Mouse (Mus musculus): ENCODE results near the gene Ntrk2.
A peak's percentile ranks its signal among the peaks of the same experiment; 100 is the strongest.
"Not testable (repeated sequence)": the region's sequence is repeated elsewhere in the genome, so short reads cannot be mapped to it uniquely, and the experiment has no call there.

Gene Ntrk2

GRCm38 (mm10) chr13:59040156-59040915 lies 234.0 kb downstream of the Ntrk2 start:
- no peak for DNase-seq (ENCODE audit: low spot score in 2 of 2)

DNA sequence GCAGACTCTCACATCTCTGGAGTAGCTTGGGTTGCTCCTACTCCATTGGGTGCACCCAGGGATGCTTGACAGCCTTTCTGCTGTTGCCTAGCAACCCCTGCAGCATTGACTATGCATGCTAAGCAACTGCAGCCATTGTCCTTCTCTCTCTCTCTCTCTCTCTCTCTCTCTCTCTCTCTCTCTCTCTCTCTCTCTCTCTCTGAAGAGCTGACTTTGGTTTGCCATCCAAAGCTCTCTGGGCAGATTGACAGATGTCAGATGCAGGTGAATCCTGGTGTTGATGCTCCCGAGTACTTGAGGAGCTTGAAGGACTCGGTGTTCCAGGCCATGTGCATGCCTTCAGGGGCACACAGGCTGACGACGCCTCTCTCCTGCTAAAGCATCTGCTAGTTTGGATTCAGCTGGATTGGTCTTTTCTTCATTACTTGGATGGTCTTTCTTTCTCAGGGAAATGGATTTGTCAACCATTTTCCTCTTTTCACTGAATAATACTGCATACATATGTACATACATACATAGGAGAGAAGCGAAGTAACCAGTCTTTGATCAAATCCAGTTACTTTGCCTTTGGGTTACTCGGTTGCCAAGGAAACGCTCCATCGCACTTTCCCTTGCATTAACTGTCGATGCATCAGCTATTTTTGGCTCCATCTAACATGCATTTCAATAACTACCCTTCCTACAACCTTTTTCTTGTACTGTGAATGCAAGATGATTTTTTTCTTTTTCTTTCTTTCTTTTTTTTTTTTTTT lies 234.8 kb downstream of the Ntrk2 start:
- no peak for DNase-seq (ENCODE audit: low spot score in 2 of 2)

GRCm38 (mm10) chr13:59052188-59052587 lies 245.8 kb downstream of the Ntrk2 start:
- DNase-seq (ENCODE audit: low spot score in 2 of 2): no peak

GRCm38 (mm10) chr13:59054331-59054730 lies 248.0 kb downstream of the Ntrk2 start:
- DNase-seq (ENCODE audit: low spot score in 2 of 2): not testable (repeated sequence)

- no peak for DNase-seq (ENCODE audit: low spot score in 2 of 2)
Observed at GRCm38 (mm10) chr13:59056859-59057258, 250.5 kb downstream of the Ntrk2 start.

DNA sequence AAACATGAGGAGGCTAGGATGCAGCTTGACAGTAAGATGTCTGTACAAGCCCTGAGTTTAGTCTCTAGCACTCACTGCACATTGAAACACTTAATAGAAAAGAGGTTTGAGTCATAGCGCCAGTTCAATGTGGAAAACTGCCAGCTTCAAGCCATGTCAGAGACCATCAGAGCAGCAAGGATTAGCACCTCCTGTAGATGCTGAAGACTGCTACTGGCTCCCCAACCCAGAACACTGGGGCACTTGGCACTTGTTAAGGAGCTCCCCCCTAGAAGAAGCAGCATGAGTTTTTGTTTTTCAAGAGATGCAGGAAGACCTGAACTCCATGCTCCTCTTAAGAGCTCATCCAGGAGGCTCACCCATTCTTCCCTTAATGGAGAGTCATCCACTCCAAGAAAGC lies 251.5 kb downstream of the Ntrk2 start:
- no peak for DNase-seq (ENCODE audit: low spot score in 2 of 2)

DNA sequence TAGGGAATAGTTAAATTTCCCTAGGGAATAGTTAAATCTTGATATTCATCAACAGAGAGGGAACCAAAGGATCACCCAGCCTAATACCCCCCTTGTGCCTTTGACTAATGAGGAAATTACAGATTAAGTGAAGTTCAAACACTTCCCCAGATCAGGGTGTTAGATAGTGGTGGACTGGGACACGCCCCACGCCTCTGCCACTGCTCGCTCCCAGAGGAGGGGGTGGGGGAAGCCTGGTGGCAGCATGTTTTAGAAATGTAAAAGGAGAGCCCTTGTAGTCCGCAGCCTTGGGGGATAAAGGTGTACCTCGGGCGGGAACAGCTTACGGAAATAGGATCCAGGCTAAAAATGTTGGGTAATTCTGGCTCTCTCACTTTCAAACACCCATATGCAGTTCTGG lies 252.7 kb downstream of the Ntrk2 start:
- DNase-seq (ENCODE audit: low spot score in 2 of 2): no peak

DNA sequence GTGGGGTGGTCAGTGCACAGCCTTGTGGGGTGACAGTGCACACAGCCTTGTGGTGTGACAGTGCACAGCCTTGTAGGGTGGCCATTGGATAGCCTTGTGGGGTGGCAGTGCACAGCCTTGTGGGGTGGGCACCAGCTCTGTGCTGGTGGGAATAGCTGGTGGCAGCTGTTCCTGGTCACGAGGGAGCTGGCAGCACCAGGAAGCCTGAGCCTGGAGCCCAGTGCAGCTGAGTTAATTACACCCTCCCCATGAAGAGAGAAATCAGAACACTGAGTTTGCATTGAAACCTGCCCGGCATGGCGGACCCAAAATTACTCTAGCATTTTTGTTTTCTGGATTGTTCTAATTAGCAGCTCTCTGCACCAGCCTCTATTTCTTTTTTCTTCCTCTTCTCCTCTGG lies 259.3 kb downstream of the Ntrk2 start:
- no peak for DNase-seq (ENCODE audit: low spot score in 2 of 2)

- DNase-seq (ENCODE audit: low spot score in 2 of 2): peak; percentile 11 to 61
Observed at GRCm38 (mm10) chr13:59073635-59074256, 267.4 kb downstream of the Ntrk2 start.

DNA sequence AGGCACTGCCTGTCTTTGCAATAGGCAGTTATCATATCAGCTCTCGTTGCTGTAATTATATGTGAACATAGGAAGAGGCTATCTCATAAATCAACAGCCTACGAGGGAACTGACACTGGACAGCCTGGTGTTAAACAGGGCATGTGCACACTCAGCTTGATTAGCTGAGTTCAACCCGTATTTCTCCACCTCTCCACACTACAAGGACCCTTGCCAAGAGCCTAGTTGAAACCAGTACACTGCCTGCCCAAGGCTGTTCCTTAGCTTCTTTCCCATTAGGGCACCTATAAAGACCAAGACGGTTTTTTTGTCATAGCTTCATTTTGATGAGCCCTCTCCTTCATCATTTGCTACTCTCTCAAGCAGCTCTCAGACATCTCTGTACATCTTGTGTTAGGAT lies 270.1 kb downstream of the Ntrk2 start:
- DNase-seq (ENCODE audit: low spot score in 2 of 2): no peak

DNA sequence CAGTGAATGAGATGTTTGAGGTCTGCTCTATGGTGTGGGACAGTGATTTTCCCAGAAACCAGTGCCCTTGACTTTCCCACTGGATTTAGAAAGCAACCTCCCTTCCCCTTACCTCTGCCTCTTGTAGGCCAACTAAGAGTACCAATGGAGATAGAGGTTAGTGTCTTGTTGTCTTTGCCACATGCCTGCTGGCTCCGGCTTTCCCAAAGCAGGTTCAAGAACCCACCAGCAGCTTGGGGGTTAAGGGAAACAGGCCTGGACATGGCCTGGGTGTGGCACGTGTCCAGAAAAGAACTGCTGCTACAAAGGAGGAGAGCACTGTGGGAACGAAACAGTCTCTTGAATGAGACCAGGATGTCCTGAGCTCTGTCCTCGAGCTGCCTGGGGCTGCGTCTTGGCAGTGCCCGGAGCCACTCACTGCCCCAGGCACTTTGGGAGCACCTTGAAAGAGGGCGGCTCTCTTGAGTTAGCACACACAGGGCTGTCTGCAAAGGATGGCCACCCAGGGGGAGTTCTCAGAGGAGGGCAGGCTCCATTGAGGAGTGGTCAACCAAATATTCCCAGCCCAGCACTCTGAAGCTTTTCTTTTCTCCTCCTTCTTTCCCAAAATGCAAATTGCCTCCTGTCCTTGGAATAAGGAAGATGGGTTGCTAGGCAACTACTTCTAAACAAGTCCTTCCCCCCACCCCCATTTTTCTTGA lies 273.5 kb downstream of the Ntrk2 start:
- no peak for DNase-seq (ENCODE audit: low spot score in 2 of 2)

- no peak for DNase-seq (ENCODE audit: low spot score in 2 of 2)
Observed at GRCm38 (mm10) chr13:59080468-59080867, 274.1 kb downstream of the Ntrk2 start.

- no peak for DNase-seq (ENCODE audit: low spot score in 2 of 2)
Observed at GRCm38 (mm10) chr13:59089016-59089415, 282.6 kb downstream of the Ntrk2 start.

DNA sequence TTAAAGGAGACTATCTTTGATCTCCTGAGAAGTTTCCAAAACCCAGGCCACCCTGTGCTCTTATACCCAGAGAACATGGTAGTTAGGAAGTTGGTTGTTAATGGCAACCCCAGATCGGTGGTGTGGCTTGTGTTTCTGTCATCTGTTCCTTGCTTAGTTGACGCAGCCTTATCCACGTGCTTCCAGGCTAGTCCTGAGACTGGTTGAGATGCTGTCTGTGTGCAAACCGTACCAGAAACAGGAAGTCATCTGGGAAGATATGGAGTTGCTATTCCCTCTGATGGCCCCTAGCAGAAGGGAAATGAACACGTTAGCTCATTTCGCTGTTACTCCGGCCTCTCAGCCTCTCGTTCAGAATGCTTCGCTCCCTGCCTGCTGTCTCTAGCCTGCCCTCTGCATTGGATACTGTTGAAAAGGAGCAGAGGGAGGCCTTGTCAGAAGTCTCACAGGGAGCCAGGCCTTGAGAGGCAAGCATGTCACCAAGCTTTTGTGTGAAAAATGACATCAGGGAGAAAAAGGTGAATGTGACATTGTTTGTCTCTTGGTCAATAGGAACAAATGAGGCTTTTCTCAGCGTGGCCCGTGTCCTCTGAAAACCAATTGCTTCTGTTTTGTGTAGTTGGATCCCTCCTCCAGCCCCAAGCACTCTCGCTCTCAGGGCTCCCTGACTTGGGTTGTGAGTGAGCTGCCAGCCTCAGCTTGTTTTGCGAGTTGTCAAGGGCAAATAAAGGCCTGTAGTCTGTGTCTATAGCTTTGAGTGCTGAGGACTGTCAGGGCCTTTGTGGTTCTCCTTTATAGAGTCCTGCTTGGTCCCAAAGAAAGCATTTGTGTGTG lies 285.0 kb downstream of the Ntrk2 start:
- no peak for DNase-seq (ENCODE audit: low spot score in 2 of 2)

- no peak for DNase-seq (ENCODE audit: low spot score in 2 of 2)
Observed at GRCm38 (mm10) chr13:59092045-59092857, 285.9 kb downstream of the Ntrk2 start.

- no peak for DNase-seq (ENCODE audit: low spot score in 2 of 2)
Observed at GRCm38 (mm10) chr13:59092858-59093154, 286.4 kb downstream of the Ntrk2 start.

GRCm38 (mm10) chr13:59094722-59095121 lies 288.4 kb downstream of the Ntrk2 start:
- DNase-seq (ENCODE audit: low spot score in 2 of 2): no peak

GRCm38 (mm10) chr13:59095811-59096391 lies 289.5 kb downstream of the Ntrk2 start:
- DNase-seq (ENCODE audit: low spot score in 2 of 2): no peak

- DNase-seq (ENCODE audit: low spot score in 2 of 2): no peak
Observed at GRCm38 (mm10) chr13:59100086-59100485, 293.7 kb downstream of the Ntrk2 start.

DNA sequence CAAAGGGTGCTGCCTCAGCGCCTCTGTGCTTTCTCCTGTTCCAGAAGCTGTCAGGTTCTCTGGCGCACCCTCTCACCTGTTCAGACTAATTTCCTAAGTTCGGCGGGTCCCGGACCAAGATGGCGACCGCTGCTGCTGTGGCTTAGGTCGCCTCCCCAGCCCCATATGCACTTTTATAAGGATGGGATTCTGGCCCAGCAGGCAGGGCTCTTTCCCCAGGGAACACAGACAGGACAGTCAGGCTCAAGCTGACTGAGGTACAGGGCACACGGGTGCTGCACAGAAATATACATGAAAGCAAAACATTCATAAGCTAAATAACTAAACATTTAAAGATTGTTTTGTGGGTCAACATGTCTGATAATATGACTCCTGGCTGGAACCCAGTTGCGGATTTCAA lies 301.4 kb downstream of the Ntrk2 start:
- not testable (repeated sequence) for DNase-seq (ENCODE audit: low spot score in 2 of 2)

All from thymus, postnatal 10 days (tissue).